Mouse (Mus musculus): ENCODE measurements at regions not wholly inside any gene's neighbourhood (a gene's known extent, or its start where the extent isn't known, plus 50 kb on each side); places are given as distances from the start of the nearest gene placed in this dataset.

- no peak overlapping the region for H3K27ac ChIP-seq (ENCODE audit: low read length)
- H3K9ac ChIP-seq (ENCODE audit: low read length), result no peak overlapping the region
- no peak for ATAC-seq (replicated peaks; ENCODE audit: extremely low read depth, insufficient read depth, low FRiP score)
- H3K36me3 ChIP-seq (ENCODE audit: control insufficient read depth, insufficient read depth), result no peaks in the 10 kb centered on the region
- no peaks in the 10 kb centered on the region for H3K27me3 ChIP-seq (ENCODE audit: control insufficient read depth, insufficient read depth, low read length)
- WGBS, result 63% methylated on average over 4 of the region's 4 CpGs
- no peak overlapping the region for H3K4me3 ChIP-seq (ENCODE audit: low read length)
- H3K4me1 ChIP-seq (ENCODE audit: control insufficient read depth, insufficient read depth, low read length), result no peaks in the 10 kb centered on the region
- H3K9me3 ChIP-seq (replicated peaks; ENCODE audit: control insufficient read depth, low read length), result no peaks in the 10 kb centered on the region
- no peak overlapping the region for H3K4me2 ChIP-seq (ENCODE audit: low read depth, low read length)
Observed at GRCm38 (mm10) chr3:143242691-143243090, 360.9 kb upstream of the Pkn2 start.

- Histone ChIP-seq H3K9ac (ENCODE audit: low read length) (no peak overlapping the region), H3K4me2 (ENCODE audit: low read depth, low read length) (no peak overlapping the region), H3K9me3 (replicated peaks; ENCODE audit: control insufficient read depth, low read length) (no peaks in the 10 kb centered on the region), H3K4me1 (ENCODE audit: control insufficient read depth, insufficient read depth, low read length) (no peaks in the 10 kb centered on the region), H3K27me3 (ENCODE audit: control insufficient read depth, insufficient read depth, low read length) (no peaks in the 10 kb centered on the region), H3K27ac (ENCODE audit: low read length) (no peak overlapping the region), H3K4me3 (ENCODE audit: low read length) (no peak overlapping the region), H3K36me3 (ENCODE audit: control insufficient read depth, insufficient read depth) (no peaks in the 10 kb centered on the region)
- ATAC-seq (replicated peaks; ENCODE audit: extremely low read depth, insufficient read depth, low FRiP score), result no peak
- 68% methylated on average over 7 of the region's 7 CpGs for WGBS
Observed at GRCm38 (mm10) chr3:143240545-143241383, 359.0 kb upstream of the Pkn2 start.

DNA sequence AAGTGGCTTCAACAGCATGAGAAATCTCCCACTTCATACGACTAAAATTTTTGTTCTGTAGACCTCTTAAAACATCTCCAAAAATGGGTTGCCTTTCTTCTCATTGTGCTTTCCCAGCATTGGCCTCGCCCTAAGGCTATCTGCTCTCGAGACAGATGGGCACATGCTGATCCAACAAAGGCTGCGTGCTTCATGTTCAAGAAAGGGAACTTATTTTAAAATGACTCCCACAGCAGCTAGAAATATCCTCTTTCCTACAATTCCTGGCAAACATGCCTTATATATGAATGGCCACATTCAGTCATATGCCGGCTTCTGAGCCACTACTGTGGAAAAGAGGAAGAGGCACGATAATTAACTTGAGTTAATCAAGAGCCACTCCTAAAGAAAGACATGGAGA, 356.7 kb upstream of the Pkn2 start:
- 84% methylated on average over 6 of the region's 6 CpGs for WGBS
- Histone ChIP-seq H3K36me3 (ENCODE audit: control insufficient read depth, insufficient read depth) (no peaks in the 10 kb centered on the region), H3K27ac (ENCODE audit: low read length) (no peak overlapping the region), H3K4me2 (ENCODE audit: low read depth, low read length) (no peak overlapping the region), H3K4me1 (ENCODE audit: control insufficient read depth, insufficient read depth, low read length) (no peaks in the 10 kb centered on the region), H3K27me3 (ENCODE audit: control insufficient read depth, insufficient read depth, low read length) (no peaks in the 10 kb centered on the region), H3K9me3 (replicated peaks; ENCODE audit: control insufficient read depth, low read length) (no peaks in the 10 kb centered on the region), H3K4me3 (ENCODE audit: low read length) (no peak overlapping the region), H3K9ac (ENCODE audit: low read length) (no peak overlapping the region)
- ATAC-seq (replicated peaks; ENCODE audit: extremely low read depth, insufficient read depth, low FRiP score), result no peak

- Histone ChIP-seq H3K27ac (ENCODE audit: low read length) (no peak overlapping the region), H3K27me3 (ENCODE audit: control insufficient read depth, insufficient read depth, low read length) (no peaks in the 10 kb centered on the region), H3K36me3 (ENCODE audit: control insufficient read depth, insufficient read depth) (no peaks in the 10 kb centered on the region), H3K4me1 (ENCODE audit: control insufficient read depth, insufficient read depth, low read length) (no peaks in the 10 kb centered on the region), H3K4me3 (ENCODE audit: low read length) (no peak overlapping the region), H3K4me2 (ENCODE audit: low read depth, low read length) (no peak overlapping the region), H3K9ac (ENCODE audit: low read length) (no peak overlapping the region), H3K9me3 (replicated peaks; ENCODE audit: control insufficient read depth, low read length) (no peaks in the 10 kb centered on the region)
- WGBS, result 72% methylated on average over 6 of the region's 6 CpGs
- ATAC-seq (replicated peaks; ENCODE audit: extremely low read depth, insufficient read depth, low FRiP score), result no peak
Observed at GRCm38 (mm10) chr3:143223999-143224729, 342.4 kb upstream of the Pkn2 start.

- Histone ChIP-seq H3K36me3 (ENCODE audit: control insufficient read depth, insufficient read depth) (no peaks in the 10 kb centered on the region), H3K27me3 (ENCODE audit: control insufficient read depth, insufficient read depth, low read length) (no peaks in the 10 kb centered on the region), H3K4me1 (ENCODE audit: control insufficient read depth, insufficient read depth, low read length) (no peaks in the 10 kb centered on the region), H3K4me3 (ENCODE audit: low read length) (no peak overlapping the region), H3K4me2 (ENCODE audit: low read depth, low read length) (no peak overlapping the region), H3K9me3 (replicated peaks; ENCODE audit: control insufficient read depth, low read length) (no peaks in the 10 kb centered on the region), H3K9ac (ENCODE audit: low read length) (no peak overlapping the region), H3K27ac (ENCODE audit: low read length) (no peak overlapping the region)
- no peak for ATAC-seq (replicated peaks; ENCODE audit: extremely low read depth, insufficient read depth, low FRiP score)
- WGBS, result 73% methylated on average over 6 of the region's 6 CpGs
Observed at GRCm38 (mm10) chr3:143193263-143193970, 311.6 kb upstream of the Pkn2 start.

- no peaks in the 10 kb centered on the region for H3K9me3 ChIP-seq (replicated peaks; ENCODE audit: control insufficient read depth, low read length)
- no peak overlapping the region for H3K4me3 ChIP-seq (ENCODE audit: low read length)
- no peak for ATAC-seq (replicated peaks; ENCODE audit: extremely low read depth, insufficient read depth, low FRiP score)
- no peak overlapping the region for H3K27ac ChIP-seq (ENCODE audit: low read length)
- no peaks in the 10 kb centered on the region for H3K36me3 ChIP-seq (ENCODE audit: control insufficient read depth, insufficient read depth)
- no peak overlapping the region for H3K4me2 ChIP-seq (ENCODE audit: low read depth, low read length)
- no peaks in the 10 kb centered on the region for H3K4me1 ChIP-seq (ENCODE audit: control insufficient read depth, insufficient read depth, low read length)
- no peak overlapping the region for H3K9ac ChIP-seq (ENCODE audit: low read length)
- no peaks in the 10 kb centered on the region for H3K27me3 ChIP-seq (ENCODE audit: control insufficient read depth, insufficient read depth, low read length)
- WGBS, result 28% methylated on average over 7 of the region's 7 CpGs
Observed at GRCm38 (mm10) chr3:143188931-143189330, 307.1 kb upstream of the Pkn2 start.

DNA sequence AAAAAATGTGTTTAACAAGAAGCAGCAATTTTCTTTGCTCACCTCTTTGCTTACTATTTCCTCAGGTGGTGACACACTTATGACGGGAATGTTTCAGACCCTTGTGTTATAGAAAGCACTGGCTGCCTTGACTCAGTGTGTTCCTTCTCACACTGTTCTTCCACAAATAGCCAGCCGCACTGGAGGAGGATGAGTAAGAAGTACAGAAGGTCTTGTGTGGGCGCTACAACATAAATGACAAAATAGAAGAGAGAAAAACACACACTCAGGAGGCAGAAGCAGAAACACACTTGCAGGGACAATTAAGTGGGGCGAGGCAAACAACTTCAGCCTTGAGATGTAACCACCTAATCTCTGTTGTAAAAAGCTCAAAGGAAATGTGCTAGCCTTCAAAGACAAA, 292.2 kb upstream of the Pkn2 start:
- Histone ChIP-seq H3K27ac (ENCODE audit: low read length) (no peak overlapping the region), H3K36me3 (ENCODE audit: control insufficient read depth, insufficient read depth) (no peaks in the 10 kb centered on the region), H3K4me2 (ENCODE audit: low read depth, low read length) (no peak overlapping the region), H3K9ac (ENCODE audit: low read length) (no peak overlapping the region), H3K27me3 (ENCODE audit: control insufficient read depth, insufficient read depth, low read length) (no peaks in the 10 kb centered on the region), H3K9me3 (replicated peaks; ENCODE audit: control insufficient read depth, low read length) (no peaks in the 10 kb centered on the region), H3K4me1 (ENCODE audit: control insufficient read depth, insufficient read depth, low read length) (no peaks in the 10 kb centered on the region), H3K4me3 (ENCODE audit: low read length) (no peak overlapping the region)
- 78% methylated on average over 4 of the region's 4 CpGs for WGBS
- ATAC-seq (replicated peaks; ENCODE audit: extremely low read depth, insufficient read depth, low FRiP score), result no peak

DNA sequence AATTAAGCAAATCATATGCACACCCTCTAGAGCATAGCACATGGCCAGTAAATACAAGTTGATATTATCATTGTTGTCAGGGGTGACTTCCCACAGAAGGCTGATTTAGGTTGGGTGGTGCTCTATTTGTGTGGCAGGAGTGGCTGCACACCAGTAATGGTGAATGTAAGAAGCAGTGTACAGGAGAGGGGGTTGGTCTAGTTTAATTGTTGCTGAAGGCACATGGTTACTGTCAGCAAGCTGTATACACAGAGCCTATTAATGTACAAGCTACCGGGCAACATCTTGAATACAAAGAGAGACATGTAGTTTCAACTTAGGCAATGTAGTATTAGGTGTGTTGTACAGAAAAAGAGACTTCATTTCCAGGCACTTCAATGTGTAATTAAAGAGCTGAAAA, 280.6 kb upstream of the Pkn2 start:
- Histone ChIP-seq H3K4me1 (ENCODE audit: control insufficient read depth, insufficient read depth, low read length) (no peaks in the 10 kb centered on the region), H3K9me3 (replicated peaks; ENCODE audit: control insufficient read depth, low read length) (no peaks in the 10 kb centered on the region), H3K4me2 (ENCODE audit: low read depth, low read length) (no peak overlapping the region), H3K27me3 (ENCODE audit: control insufficient read depth, insufficient read depth, low read length) (no peaks in the 10 kb centered on the region), H3K27ac (ENCODE audit: low read length) (no peak overlapping the region), H3K4me3 (ENCODE audit: low read length) (no peak overlapping the region), H3K36me3 (ENCODE audit: control insufficient read depth, insufficient read depth) (no peaks in the 10 kb centered on the region), H3K9ac (ENCODE audit: low read length) (no peak overlapping the region)
- ATAC-seq (replicated peaks; ENCODE audit: extremely low read depth, insufficient read depth, low FRiP score), result no peak
- 60% methylated on average over 1 of the region's 1 CpGs for WGBS

- Histone ChIP-seq H3K4me1 (ENCODE audit: control insufficient read depth, insufficient read depth, low read length) (no peaks in the 10 kb centered on the region), H3K4me2 (ENCODE audit: low read depth, low read length) (no peak overlapping the region), H3K27ac (ENCODE audit: low read length) (no peak overlapping the region), H3K9me3 (replicated peaks; ENCODE audit: control insufficient read depth, low read length) (no peaks in the 10 kb centered on the region), H3K4me3 (ENCODE audit: low read length) (no peak overlapping the region), H3K27me3 (ENCODE audit: control insufficient read depth, insufficient read depth, low read length) (no peaks in the 10 kb centered on the region), H3K9ac (ENCODE audit: low read length) (no peak overlapping the region), H3K36me3 (ENCODE audit: control insufficient read depth, insufficient read depth) (no peaks in the 10 kb centered on the region)
- no peak for ATAC-seq (replicated peaks; ENCODE audit: extremely low read depth, insufficient read depth, low FRiP score)
- 87% methylated on average over 6 of the region's 6 CpGs for WGBS
Observed at GRCm38 (mm10) chr3:143161993-143162392, 280.2 kb upstream of the Pkn2 start.
